Mouse (Mus musculus) liver, adult 2 months (tissue): ENCODE results near the gene Vmn2r44. TPM values are rescaled to one million over a fixed set of nuclear protein-coding genes. Genes with fewer than 3 reads are reported as not detected.
"Not testable (repeated sequence)": the region's sequence is repeated elsewhere in the genome, so short reads cannot be mapped to it uniquely, and the experiment has no call there.

Experiments used
- DNase-seq: peaks from one replicate; pipeline ENCODE4 v3.0.0-alpha.2; 2011; ENCODE audit warnings: low read depth, low spot score; ENCODE audit errors: extremely low read depth
- H3K27ac ChIP-seq: fragments of 200-500 bp; replicated peaks from 2 replicates; pipeline ENCODE4 v1.5.1; 2012; ENCODE audit warnings: low read depth, mild to moderate bottlenecking, control low read depth, inconsistent platforms, low read length; ENCODE audit not compliant: insufficient read depth
- H3K27me3 ChIP-seq: fragments of 200-500 bp; 2 replicates; pipeline ENCODE4 v1.6.1; 2012; ENCODE audit warnings: mild to moderate bottlenecking, moderate library complexity, low read length, inconsistent platforms; ENCODE audit not compliant: control insufficient read depth, insufficient read depth
- H3K36me3 ChIP-seq: fragments of 200-500 bp; 2 replicates; pipeline ENCODE4 v1.6.1; 2012; ENCODE audit warnings: low read length, inconsistent platforms; ENCODE audit not compliant: control insufficient read depth, insufficient read depth
- H3K4me1 ChIP-seq: fragments of 200-500 bp; 2 replicates; pipeline ENCODE4 v1.6.1; 2011; ENCODE audit warnings: low read length; ENCODE audit not compliant: control insufficient read depth, insufficient read depth
- H3K4me3 ChIP-seq: fragments of 200-500 bp; 2 replicates; pipeline ENCODE4 v1.5.1; 2011; ENCODE audit warnings: low read depth, mild to moderate bottlenecking, control low read depth, low read length, moderate library complexity; ENCODE audit not compliant: insufficient read depth
- H3K79me2 ChIP-seq: fragments of 200-500 bp; 2 replicates; pipeline ENCODE4 v1.6.1; 2012; ENCODE audit warnings: inconsistent platforms, mild to moderate bottlenecking, low read length, moderate library complexity; ENCODE audit not compliant: control insufficient read depth, insufficient read depth
- H3K9ac ChIP-seq: fragments of 200-500 bp; 2 replicates; pipeline ENCODE4 v1.6.1; 2012; ENCODE audit warnings: low read depth, mild to moderate bottlenecking, control low read depth, inconsistent platforms, low read length
- whole genome bisulfite sequencing: fragments of 180-500 bp; shearing (Covaris S2); methylation state at CpG from one replicate; pipeline ENCODE4 v1.1.7; 2018; 5-methylcytosine and 5-hydroxymethylcytosine counted together
- polyA plus RNA-seq: library from polyadenylated mRNA; depleted of rRNA; stranded (reverse); fragments of >200 nt; gene quantifications from 2 replicates; pipeline ENCODE4 v1.2.3, GENCODE M21; 2012; rRNA removed
- total RNA-seq: library from RNA; depleted of rRNA; stranded (reverse); fragments of >200 nt; gene quantifications from 2 replicates; pipeline ENCODE4 v1.2.3, GENCODE M21; 2014; rRNA removed

Gene Vmn2r44
- not detected in 2 replicates for total RNA-seq
- polyA plus RNA-seq = not detected in 2 replicates

DNA sequence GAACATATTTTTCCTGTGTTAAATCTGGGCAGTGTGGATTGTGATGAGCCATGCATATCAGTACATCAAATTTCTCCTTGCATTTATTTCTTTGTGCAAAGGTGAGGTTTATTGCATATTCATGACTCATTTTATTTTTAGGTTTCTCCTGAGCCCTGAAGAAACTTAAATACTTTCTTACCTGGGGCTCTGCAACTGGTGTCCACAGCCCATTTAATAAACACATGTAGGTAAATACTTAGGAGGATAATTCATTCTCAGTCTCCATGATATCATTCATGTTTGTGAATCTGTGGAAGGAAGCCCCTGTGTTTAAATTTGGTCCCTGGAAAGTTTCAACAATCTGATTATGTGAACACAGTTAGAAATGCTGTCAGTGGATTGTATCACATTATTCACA lies at the start of gene Vmn2r44:
Vmn2r44 (minus strand) TSS at position 101 of the 400 bp plus-strand sequence.
- H3K9ac ChIP-seq, H3K36me3 ChIP-seq, H3K27ac ChIP-seq, H3K4me1 ChIP-seq, DNase-seq, H3K4me3 ChIP-seq, H3K27me3 ChIP-seq, H3K79me2 ChIP-seq: not testable (repeated sequence)

DNA sequence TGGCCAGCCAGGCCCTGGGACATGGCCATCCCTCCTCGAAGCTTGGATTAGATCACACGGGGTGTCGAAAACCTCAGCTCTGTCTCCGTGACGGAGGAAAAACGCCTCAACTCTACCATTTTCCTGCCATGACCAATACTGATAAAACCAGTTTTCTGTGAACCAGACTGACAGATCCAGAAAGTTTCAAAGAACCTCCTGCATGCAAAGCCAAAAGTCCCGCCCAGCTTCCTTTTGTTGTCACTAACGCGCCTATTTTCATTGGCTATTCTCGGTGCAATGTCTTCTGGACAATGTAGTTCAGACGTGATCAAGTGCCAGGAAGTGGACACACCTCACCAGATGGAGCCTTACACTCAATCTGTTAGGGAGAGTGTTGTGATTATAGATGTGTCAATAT lies 25.3 kb downstream of the Vmn2r44 start:
- H3K27ac ChIP-seq, H3K4me1 ChIP-seq, H3K36me3 ChIP-seq, H3K79me2 ChIP-seq, H3K9ac ChIP-seq, H3K4me3 ChIP-seq, DNase-seq, H3K27me3 ChIP-seq: not testable (repeated sequence)
- WGBS = 87% methylated on average over 11 of the region's 11 CpGs

Other genes starting within 250 kb of the Vmn2r44 start
- gene Vmn2r41, start 221.7 kb downstream of the Vmn2r44 start, total RNA-seq = not detected in 2 replicates
- not detected in 2 replicates for gene Vmn2r41, start 221.7 kb downstream of the Vmn2r44 start, polyA plus RNA-seq
- gene Vmn2r42, start 183.0 kb downstream of the Vmn2r44 start, total RNA-seq = not detected in 2 replicates
- gene Vmn2r42, start 183.0 kb downstream of the Vmn2r44 start, polyA plus RNA-seq = not detected in 2 replicates
- gene Vmn2r43, start 122.7 kb downstream of the Vmn2r44 start, total RNA-seq = not detected in 2 replicates
- gene Vmn2r43, start 122.7 kb downstream of the Vmn2r44 start, polyA plus RNA-seq = not detected in 2 replicates
- not detected in 2 replicates for gene Vmn2r45, start 105.7 kb upstream of the Vmn2r44 start, total RNA-seq
- not detected in 2 replicates for gene Vmn2r45, start 105.7 kb upstream of the Vmn2r44 start, polyA plus RNA-seq